Mouse (Mus musculus) liver, embryonic 12.5 days (tissue): ENCODE data around the gene Tbc1d13. TPM values are rescaled to one million over a fixed set of nuclear protein-coding genes. Genes with fewer than 3 reads are reported as not detected.
"Not testable (repeated sequence)": the region's sequence is repeated elsewhere in the genome, so short reads cannot be mapped to it uniquely, and the experiment has no call there.

Experiments
- ATAC-seq: fragments of 200-750 bp; cut with Nextera tagmentation; 2 replicates; pipeline ENCODE4 v1.8.0; 2017; ENCODE audit warnings: moderate number of reproducible peaks, mild to moderate bottlenecking, moderate library complexity
- H3K27ac ChIP-seq: fragments of 300-500 bp; sonication (generic); 2 replicates; pipeline ENCODE4 v1.5.1; 2016; ENCODE audit warnings: mild to moderate bottlenecking
- H3K27me3 ChIP-seq: fragments of 300-500 bp; sonication (generic); replicated peaks from 2 replicates; pipeline ENCODE4 v1.6.1; 2016; ENCODE audit warnings: mild to moderate bottlenecking, moderate library complexity
- H3K36me3 ChIP-seq: fragments of 300-500 bp; sonication (generic); 2 replicates; pipeline ENCODE4 v1.6.1; 2016; ENCODE audit warnings: mild to moderate bottlenecking, moderate library complexity
- H3K4me1 ChIP-seq: fragments of 300-500 bp; sonication (generic); 2 replicates; pipeline ENCODE4 v1.6.1; 2016
- H3K4me2 ChIP-seq: fragments of 300-500 bp; sonication (generic); 2 replicates; pipeline ENCODE4 v1.6.1; 2016; ENCODE audit warnings: mild to moderate bottlenecking, moderate library complexity
- H3K4me3 ChIP-seq: fragments of 300-500 bp; sonication (generic); 2 replicates; pipeline ENCODE4 v1.5.1; 2016; ENCODE audit warnings: mild to moderate bottlenecking, moderate library complexity
- H3K9ac ChIP-seq: fragments of 300-500 bp; sonication (generic); 2 replicates; pipeline ENCODE4 v1.6.1; 2016; ENCODE audit warnings: mild to moderate bottlenecking, moderate library complexity
- H3K9me3 ChIP-seq: fragments of 300-500 bp; sonication (generic); replicated peaks from 2 replicates; pipeline ENCODE4 v1.6.1; 2016; ENCODE audit warnings: mild to moderate bottlenecking, moderate library complexity
- WGBS: fragments of 180-500 bp; shearing (Covaris S2); methylation state at CpG from one replicate; pipeline ENCODE4 v1.1.7; 2016; ENCODE audit not compliant: insufficient replicate concordance; 5-methylcytosine and 5-hydroxymethylcytosine counted together
- polyA plus RNA-seq: library from polyadenylated mRNA; unstranded; fragments of >200 nt; fragmentation: Nextera tagmentation; extraction: Ambion mirVana; gene quantifications from 2 replicates; pipeline ENCODE4 v1.2.1, GENCODE M21; 2016

The Tbc1d13 gene
- polyA plus RNA-seq, 1 experiment from 2014 or later = 2.9 TPM

GRCm38 (mm10) chr2:30107646-30108045 lies 25.9 kb upstream of the Tbc1d13 start:
- ATAC-seq = no peak
- WGBS = 85% methylated on average over 5 of the region's 5 CpGs

GRCm38 (mm10) chr2:30108260-30108659 lies 25.3 kb upstream of the Tbc1d13 start:
- H3K4me1 ChIP-seq = peaks cover 46% of the 10 kb centered on the region
- H3K9me3 ChIP-seq = no peaks in the 10 kb centered on the region
- peaks cover 65% of the 10 kb centered on the region for H3K36me3 ChIP-seq
- H3K9ac ChIP-seq = no peak overlapping the region
- no peak for ATAC-seq
- H3K27ac ChIP-seq = no peak overlapping the region
- no peak overlapping the region for H3K4me3 ChIP-seq
- H3K27me3 ChIP-seq = no peaks in the 10 kb centered on the region
- 68% methylated on average over 4 of the region's 4 CpGs for WGBS
- H3K4me2 ChIP-seq = no peak overlapping the region

More at GRCm38 (mm10) chr2:30107646-30108045, 25.9 kb upstream of the Tbc1d13 start:
- H3K4me2 ChIP-seq = no peak overlapping the region
- H3K9ac ChIP-seq = no peak overlapping the region
- no peaks in the 10 kb centered on the region for H3K27me3 ChIP-seq
- H3K4me3 ChIP-seq = no peak overlapping the region
- H3K4me1 ChIP-seq = peaks cover 40% of the 10 kb centered on the region
- H3K36me3 ChIP-seq = peaks cover 65% of the 10 kb centered on the region
- no peak overlapping the region for H3K27ac ChIP-seq
- H3K9me3 ChIP-seq = no peaks in the 10 kb centered on the region

- Histone ChIP-seq H3K27ac (peak overlapping the region; percentile 42; the same call in 1 of the 2 replicates), H3K9me3 (no peaks in the 10 kb centered on the region), H3K4me1 (peaks cover 51% of the 10 kb centered on the region), H3K4me2 (peak overlapping the region; percentile 15; the same call in 1 of the 2 replicates), H3K4me3 (no peak overlapping the region), H3K27me3 (no peaks in the 10 kb centered on the region), H3K9ac (no peak overlapping the region), H3K36me3 (peaks cover 58% of the 10 kb centered on the region)
- peak; percentile 86 for ATAC-seq
- 37% methylated on average over 2 of the region's 2 CpGs for WGBS
Observed at GRCm38 (mm10) chr2:30111500-30111899, 22.0 kb upstream of the Tbc1d13 start.

DNA sequence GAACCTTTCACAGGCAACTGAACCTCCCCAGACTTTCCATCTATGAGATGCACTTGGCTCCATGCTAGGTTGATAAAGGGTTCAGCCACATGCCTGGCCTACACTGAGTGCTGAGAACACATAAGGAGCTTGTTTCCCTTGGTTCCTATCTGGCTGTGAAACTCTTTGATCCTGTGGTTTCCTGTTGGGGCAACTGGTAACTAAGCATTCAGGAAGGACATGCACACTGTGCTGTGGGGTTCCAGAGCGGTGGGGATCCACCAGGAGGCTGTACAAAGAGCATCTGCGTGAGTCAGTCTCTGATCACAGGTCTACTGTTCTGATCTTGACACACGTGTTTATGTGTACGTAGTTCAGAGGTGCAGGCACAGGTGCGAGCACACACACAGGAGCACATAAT lies 21.0 kb upstream of the Tbc1d13 start:
- Histone ChIP-seq H3K36me3 (peaks cover 49% of the 10 kb centered on the region), H3K9me3 (no peaks in the 10 kb centered on the region), H3K4me3 (no peak overlapping the region), H3K4me1 (peaks cover 56% of the 10 kb centered on the region), H3K9ac (0 out of 2 replicates have a peak overlapping the region, but pooled peaks have one; percentile 10), H3K27me3 (no peaks in the 10 kb centered on the region), H3K27ac (0 out of 2 replicates have a peak overlapping the region, but pooled peaks have one; percentile 31), H3K4me2 (no peak overlapping the region)
- 42% methylated on average over 5 of the region's 5 CpGs for WGBS
- ATAC-seq = no peak

GRCm38 (mm10) chr2:30119641-30120051 lies 13.9 kb upstream of the Tbc1d13 start:
- Histone ChIP-seq H3K4me2 (no peak overlapping the region), H3K4me1 (peaks cover 24% of the 10 kb centered on the region), H3K27ac (no peak overlapping the region), H3K4me3 (no peak overlapping the region), H3K9me3 (no peaks in the 10 kb centered on the region), H3K36me3 (peaks cover 9% of the 10 kb centered on the region; the same call in 1 of the 2 replicates), H3K27me3 (no peaks in the 10 kb centered on the region), H3K9ac (no peak overlapping the region)
- 64% methylated on average over 6 of the region's 6 CpGs for WGBS
- ATAC-seq = no peak

- H3K9ac ChIP-seq = no peak overlapping the region
- H3K36me3 ChIP-seq = peaks cover 9% of the 10 kb centered on the region; the same call in 1 of the 2 replicates
- no peak overlapping the region for H3K4me2 ChIP-seq
- ATAC-seq = no peak
- 79% methylated on average over 4 of the region's 4 CpGs for WGBS
- no peak overlapping the region for H3K27ac ChIP-seq
- H3K9me3 ChIP-seq = no peaks in the 10 kb centered on the region
- peaks cover 30% of the 10 kb centered on the region for H3K4me1 ChIP-seq
- no peak overlapping the region for H3K4me3 ChIP-seq
- no peaks in the 10 kb centered on the region for H3K27me3 ChIP-seq
Observed at GRCm38 (mm10) chr2:30120269-30120668, 13.3 kb upstream of the Tbc1d13 start.

DNA sequence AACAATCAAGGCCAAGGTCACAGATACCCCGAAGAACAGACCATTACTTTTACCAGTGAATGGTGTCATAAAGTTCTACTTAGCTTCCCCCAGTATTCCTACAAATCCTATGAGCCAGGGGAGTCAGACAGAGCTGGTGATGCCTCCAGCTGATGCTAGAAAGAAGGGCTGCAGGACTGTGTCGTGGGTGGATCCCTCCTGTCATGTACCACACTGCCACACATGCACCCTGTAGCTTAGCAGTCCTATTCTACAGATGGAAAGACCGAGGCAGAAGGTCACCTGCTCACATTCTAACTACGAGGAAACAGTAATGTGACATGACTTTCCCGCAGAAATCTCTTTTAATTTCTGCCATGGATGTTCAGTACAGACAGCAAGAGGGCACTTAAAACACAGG lies 10.8 kb upstream of the Tbc1d13 start:
- no peaks in the 10 kb centered on the region for H3K9me3 ChIP-seq
- peaks cover 23% of the 10 kb centered on the region for H3K4me1 ChIP-seq
- no peak for ATAC-seq
- 0 out of 2 replicates have a peak overlapping the region, but pooled peaks have one; percentile 9 for H3K9ac ChIP-seq
- no peak overlapping the region; the same call in 1 of the 2 replicates for H3K27ac ChIP-seq
- peak overlapping the region; percentile 94; the same call in 1 of the 2 replicates for H3K4me2 ChIP-seq
- 76% methylated on average over 5 of the region's 5 CpGs for WGBS
- peaks cover 9% of the 10 kb centered on the region; the same call in 1 of the 2 replicates for H3K36me3 ChIP-seq
- no peaks in the 10 kb centered on the region for H3K27me3 ChIP-seq
- no peak overlapping the region for H3K4me3 ChIP-seq

DNA sequence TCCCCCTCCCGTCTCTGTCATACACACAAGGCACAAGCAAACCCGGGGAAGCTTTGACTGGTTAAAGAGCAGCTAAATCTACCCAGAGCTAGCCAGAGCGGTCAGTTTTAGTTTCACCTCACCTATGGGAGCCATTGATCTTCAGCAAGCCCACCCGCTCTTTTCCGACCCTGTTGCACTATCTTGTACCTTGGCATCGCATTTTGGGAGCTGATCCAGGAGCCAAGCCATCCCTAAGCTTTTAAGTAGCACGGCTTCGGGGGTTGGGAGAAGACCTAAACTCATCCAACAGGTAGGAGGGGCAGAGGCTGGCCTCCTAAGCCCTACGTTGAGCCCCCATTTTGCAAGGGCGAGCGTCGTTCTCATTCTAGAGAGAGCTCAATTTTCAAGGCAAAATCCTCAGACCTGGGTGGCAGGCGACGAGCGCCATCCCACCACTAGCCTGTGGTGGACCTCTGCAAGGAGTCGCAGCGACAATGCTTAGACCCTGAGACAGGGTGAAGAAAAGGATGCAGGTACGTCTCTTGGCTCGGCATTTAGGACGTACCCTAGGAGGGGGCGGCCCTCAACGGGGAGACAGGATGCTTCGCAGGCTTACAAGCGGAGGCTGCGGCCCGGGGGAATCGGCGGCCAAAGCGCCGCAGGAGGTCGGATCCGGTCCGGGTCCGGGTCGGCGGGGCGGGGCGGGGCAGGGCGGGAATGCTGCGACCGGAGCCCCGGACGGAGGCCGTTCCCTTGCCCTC lies 9.6 kb upstream of the Tbc1d13 start:
- Histone ChIP-seq H3K4me3 (peak overlapping the region; percentile 88), H3K9me3 (no peaks in the 10 kb centered on the region), H3K9ac (peak overlapping the region; percentile 94), H3K4me2 (peak overlapping the region; percentile 94), H3K27me3 (no peaks in the 10 kb centered on the region), H3K27ac (peak overlapping the region; percentile 93), H3K4me1 (peaks cover 23% of the 10 kb centered on the region), H3K36me3 (peaks cover 9% of the 10 kb centered on the region; the same call in 1 of the 2 replicates)
- ATAC-seq = peak; percentile 45
- WGBS = 2% methylated on average over 44 of the region's 44 CpGs

GRCm38 (mm10) chr2:30124472-30125274 lies 8.9 kb upstream of the Tbc1d13 start, which contains the start of gene Zer1:
Gene Zer1, minus strand, starts transcription at chr2:30124585.
- H3K4me3 ChIP-seq = peak within 1 kb of the TSS; percentile 88
- peak; percentile 97 for ATAC-seq
- peaks cover 24% of the 10 kb centered on the region for H3K4me1 ChIP-seq
- H3K4me2 ChIP-seq = peak within 1 kb of the TSS; percentile 94
- H3K9ac ChIP-seq = peak within 1 kb of the TSS; percentile 94
- no peaks in the 10 kb centered on the region for H3K9me3 ChIP-seq
- H3K27ac ChIP-seq = peak within 1 kb of the TSS; percentile 93
- peaks cover 9% of the 10 kb centered on the region; the same call in 1 of the 2 replicates for H3K36me3 ChIP-seq
- WGBS = 11% methylated on average over 31 of the region's 31 CpGs
- H3K27me3 ChIP-seq = no peaks in the 10 kb centered on the region

DNA sequence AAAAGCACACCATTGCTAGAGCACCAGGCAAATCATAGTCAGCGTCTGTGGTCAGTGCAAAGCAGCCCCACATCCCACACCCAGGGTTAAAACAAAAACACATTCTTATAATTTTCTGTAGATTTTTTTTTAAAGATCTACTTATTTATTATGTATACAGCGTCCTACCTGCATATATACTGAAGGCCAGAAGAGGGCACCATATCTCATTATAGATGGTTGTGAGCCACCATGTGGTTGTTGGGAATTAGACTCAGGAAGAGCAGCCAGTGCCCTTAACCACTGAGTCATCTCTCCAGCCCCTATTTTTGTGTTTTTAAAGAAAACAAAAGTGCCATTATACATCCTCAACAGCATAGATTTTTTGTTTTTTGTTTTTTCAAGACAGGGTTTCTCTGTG lies 4.8 kb upstream of the Tbc1d13 start:
- no peak overlapping the region for H3K27ac ChIP-seq
- H3K4me2 ChIP-seq = no peak overlapping the region
- H3K4me1 ChIP-seq = peaks cover 25% of the 10 kb centered on the region
- no peak overlapping the region for H3K4me3 ChIP-seq
- ATAC-seq = no peak
- no peaks in the 10 kb centered on the region for H3K36me3 ChIP-seq
- H3K9me3 ChIP-seq = no peaks in the 10 kb centered on the region
- WGBS = 24% methylated on average over 2 of the region's 2 CpGs
- H3K9ac ChIP-seq = no peak overlapping the region
- no peaks in the 10 kb centered on the region for H3K27me3 ChIP-seq

GRCm38 (mm10) chr2:30130156-30130555 lies 3.4 kb upstream of the Tbc1d13 start:
- Histone ChIP-seq H3K4me1 (peaks cover 30% of the 10 kb centered on the region), H3K4me2 (no peak overlapping the region), H3K4me3 (no peak overlapping the region), H3K36me3 (no peaks in the 10 kb centered on the region; the same call in 1 of the 2 replicates), H3K27ac (no peak overlapping the region), H3K9ac (no peak overlapping the region), H3K27me3 (no peaks in the 10 kb centered on the region), H3K9me3 (no peaks in the 10 kb centered on the region)
- 71% methylated on average over 4 of the region's 4 CpGs for whole genome bisulfite sequencing
- ATAC-seq = no peak

DNA sequence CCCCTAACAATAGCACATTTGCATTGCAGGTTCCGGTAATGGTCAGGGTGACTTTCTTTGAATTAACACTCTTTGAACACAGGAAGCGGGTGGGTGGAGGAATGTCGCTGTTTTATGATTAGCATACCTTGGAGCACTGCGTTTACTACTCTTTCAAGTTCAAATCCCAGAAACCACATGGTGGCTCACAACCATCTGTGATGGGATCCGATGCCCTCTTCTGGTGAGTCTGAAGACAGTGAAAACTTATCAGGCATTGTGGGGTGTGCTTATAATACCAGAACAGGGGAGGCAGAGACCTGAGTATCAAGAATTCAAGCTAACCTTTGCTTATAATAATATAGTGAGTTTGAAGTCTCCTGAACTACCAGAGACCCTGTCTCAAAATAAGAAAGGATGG lies 2.3 kb upstream of the Tbc1d13 start:
- 74% methylated on average over 5 of the region's 5 CpGs for WGBS

More for the DNA sequence above, 2.3 kb upstream of the Tbc1d13 start:
- H3K9me3 ChIP-seq, H3K4me2 ChIP-seq, H3K4me3 ChIP-seq, ATAC-seq, H3K27me3 ChIP-seq, H3K9ac ChIP-seq, H3K36me3 ChIP-seq, H3K27ac ChIP-seq: not testable (repeated sequence)
- H3K4me1 ChIP-seq = peaks cover 38% of the 10 kb centered on the region
